Comparison of ENCODE assay signal across 8 mouse cellular contexts in the genomic region with DNA sequence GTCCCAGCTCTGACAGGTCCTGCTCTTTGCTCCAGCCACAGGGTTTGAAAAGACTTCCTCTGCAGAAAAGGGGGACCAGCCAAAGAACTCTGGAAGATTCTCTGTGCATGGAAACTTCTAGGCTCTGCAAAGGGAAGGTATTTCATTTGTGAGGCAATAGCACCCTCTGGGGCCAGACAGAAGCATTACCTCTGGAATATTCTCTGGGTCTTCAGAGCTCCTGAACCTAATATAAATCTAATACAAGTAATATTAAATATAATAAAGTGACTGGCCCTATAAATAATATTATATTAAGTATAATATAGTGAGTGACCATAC.
A peak's percentile ranks its signal among the peaks of the same experiment; 100 is the strongest.
DNase-seq lines count a peak whose midpoint lies in the region; ATAC-seq and TF ChIP-seq lines count a peak whose summit lies in the region.

No protein-coding gene starts in this region.

- H3K9me3 ChIP-seq in intestine, embryonic 16.5 days (ENCODE audit: control insufficient read depth, low read length) = no peaks in the 10 kb centered on the region
- no peaks in the 10 kb centered on the region for H3K9me3 ChIP-seq in midbrain, embryonic 15.5 days

- intact Hi-C loops in gastrocnemius, adult 2 months (cut with DNase I) = loop anchor here (2.0 to 10.0 kb wide), 4 partner anchors 42 to 1346 kb away; no protein-coding TSS in a partner anchor
- intact Hi-C loops in left cerebral cortex, postnatal 25 days (cut with DNase I) = loop anchor here (1.0 to 5.0 kb wide), 4 partner anchors 42 to 1338 kb away; no protein-coding TSS in a partner anchor

- no peak overlapping the region for H3K4me3 ChIP-seq in gastrocnemius, adult 2 months
- no peak overlapping the region for H3K4me3 ChIP-seq in intestine, embryonic 16.5 days (ENCODE audit: low read length)
- no peak overlapping the region for H3K4me3 ChIP-seq in midbrain, embryonic 15.5 days

- peak; percentile 53 for ATAC-seq in intestine, embryonic 16.5 days
- ATAC-seq in midbrain, embryonic 15.5 days (replicated peaks) = peak; percentile 46

- H3K9ac ChIP-seq in intestine, embryonic 16.5 days (ENCODE audit: low read depth, low read length) = no peak overlapping the region
- H3K9ac ChIP-seq in midbrain, embryonic 15.5 days = no peak overlapping the region

- DNase-seq in spleen, postnatal 10 days (ENCODE audit: low spot score in 2 of 2) = peak; percentile 37 to 62
- no peak for DNase-seq in spleen, adult 12 weeks (ENCODE audit: low spot score)
- peak; percentile 23 to 32 for DNase-seq in cerebellum, postnatal 36 days
- peak; percentile 47 for DNase-seq in gastrocnemius, adult 2 months
- peak; percentile 55 to 57 for DNase-seq in left cerebral cortex, postnatal 25 days (ENCODE audit: low spot score in 2 of 2)
- DNase-seq in testis, postnatal 14 days (ENCODE audit: low spot score) = peak; percentile 15

- no peak overlapping the region for H3K4me2 ChIP-seq in intestine, embryonic 16.5 days (ENCODE audit: low read depth, low read length)
- H3K4me2 ChIP-seq in midbrain, embryonic 15.5 days = no peak overlapping the region

- no peaks in the 10 kb centered on the region for H3K36me3 ChIP-seq in intestine, embryonic 16.5 days (ENCODE audit: control insufficient read depth, insufficient read depth, low read length)
- H3K36me3 ChIP-seq in midbrain, embryonic 15.5 days (replicated peaks) = no peaks in the 10 kb centered on the region

- TF ChIP-seq CTCF in gastrocnemius, adult 2 months (IDR thresholded peaks at IDR 0.05) = peak; percentile 82

- H3K4me1 ChIP-seq in intestine, embryonic 16.5 days (ENCODE audit: control insufficient read depth, insufficient read depth, low read length) = 0 out of 2 replicates have a peak, but pooled peaks cover 3% of the 10 kb centered on the region
- H3K4me1 ChIP-seq in midbrain, embryonic 15.5 days = no peaks in the 10 kb centered on the region

- H3K27ac ChIP-seq in gastrocnemius, adult 2 months = 0 out of 2 replicates have a peak overlapping the region, but pooled peaks have one; percentile 38
- H3K27ac ChIP-seq in intestine, embryonic 16.5 days (ENCODE audit: low read length) = no peak overlapping the region
- H3K27ac ChIP-seq in midbrain, embryonic 15.5 days = no peak overlapping the region

- H3K27me3 ChIP-seq in intestine, embryonic 16.5 days (replicated peaks; ENCODE audit: control insufficient read depth, insufficient read depth, low read length) = no peaks in the 10 kb centered on the region
- no peaks in the 10 kb centered on the region for H3K27me3 ChIP-seq in midbrain, embryonic 15.5 days (replicated peaks)
